Mouse (Mus musculus): ENCODE results near the gene Adamts9. TPM values are rescaled to one million over a fixed set of nuclear protein-coding genes. Genes with fewer than 3 reads are reported as not detected.

The Adamts9 gene
- total RNA-seq, 4 experiments from 2014 or later = 1.5 to 3.0 (median 2.1) TPM

DNA sequence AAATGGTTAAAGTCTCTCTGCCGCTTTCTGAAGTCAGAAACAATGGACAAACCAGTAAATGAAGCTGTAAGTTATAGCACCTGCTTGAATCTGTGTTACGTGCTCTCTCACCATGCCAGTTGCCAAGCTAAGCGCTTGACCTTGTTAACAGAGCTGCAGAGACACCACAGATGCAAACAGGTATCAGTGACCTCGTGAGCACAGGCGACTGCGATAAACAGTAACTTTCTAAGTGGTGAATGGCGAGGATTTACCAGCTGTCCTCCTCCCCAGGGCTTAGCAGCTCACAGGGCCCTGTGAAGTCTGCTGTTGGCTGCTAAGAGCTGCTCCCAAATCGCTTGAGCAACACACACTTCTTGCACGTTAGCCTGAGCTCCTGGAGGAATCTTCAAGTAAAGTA is 80.7 kb downstream of the Adamts9 start:
- DNase-seq (ENCODE audit: low spot score in 2 of 2) = no peak

DNA sequence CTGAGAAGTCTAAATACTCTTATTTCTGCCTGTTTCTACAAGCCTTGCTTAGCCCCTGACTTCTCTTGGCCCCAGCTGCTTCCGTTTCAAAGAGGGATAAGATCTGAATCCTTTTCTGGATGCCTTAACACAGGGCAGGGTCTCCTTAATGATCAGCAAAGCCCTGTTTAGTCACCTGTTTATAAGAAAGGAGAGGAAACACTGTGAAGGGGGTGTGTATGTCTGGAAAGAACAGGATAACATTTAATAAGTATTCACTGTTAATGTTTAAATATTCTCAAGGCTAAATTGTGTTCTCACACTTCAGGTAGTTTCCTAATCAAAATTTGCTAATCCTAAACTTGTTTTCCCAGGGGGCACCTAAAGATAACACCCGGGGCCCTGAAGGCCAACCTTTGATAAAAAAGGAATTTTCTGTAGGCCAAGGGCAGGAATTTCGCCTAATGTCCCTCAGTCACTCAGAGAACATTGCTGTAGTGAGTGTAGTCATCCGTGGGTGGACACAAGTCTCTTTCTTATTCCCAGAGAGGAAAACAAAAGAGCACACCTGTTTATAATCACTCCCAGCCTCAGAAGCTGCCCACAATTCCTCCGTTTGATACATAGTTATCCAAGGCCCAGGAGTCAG is 82.9 kb downstream of the Adamts9 start:
- no peak for DNase-seq (ENCODE audit: low spot score in 2 of 2)

DNA sequence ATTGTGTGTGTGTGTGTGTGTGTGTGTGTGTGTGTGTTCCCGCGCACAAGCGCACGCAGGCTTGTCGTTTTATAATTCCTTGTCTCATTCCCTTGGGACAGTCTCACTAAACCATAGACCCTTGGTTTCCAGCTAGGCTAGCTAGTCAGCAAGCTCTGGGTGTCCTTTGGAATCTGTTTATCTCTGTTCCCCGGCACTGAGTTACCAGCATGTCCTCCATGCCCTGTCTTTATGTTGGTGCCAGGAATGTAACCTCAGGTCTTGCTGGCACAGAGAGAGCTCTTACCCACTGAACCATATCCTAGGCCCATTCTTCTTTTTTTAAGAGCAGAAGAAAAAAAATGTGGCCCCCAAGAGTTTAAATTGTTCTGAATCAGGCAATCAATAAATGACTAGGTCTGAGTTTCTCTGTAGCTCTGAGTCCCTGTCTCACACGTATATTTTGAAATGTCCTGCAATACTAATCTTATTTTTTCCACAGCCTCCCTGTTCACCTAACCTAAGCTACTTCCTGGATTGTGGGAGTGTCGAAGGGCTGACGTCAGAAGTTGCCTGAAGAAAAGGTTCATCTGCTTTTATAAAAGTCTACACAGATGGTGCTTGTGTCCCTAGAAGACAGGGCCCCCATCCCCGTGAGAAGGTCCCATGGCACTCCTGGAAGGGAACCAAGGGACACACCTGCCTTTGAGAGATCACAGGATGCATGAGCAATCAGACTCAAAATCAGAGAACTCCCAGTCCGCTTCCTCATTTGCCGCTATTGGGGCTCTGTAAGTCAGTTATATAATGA is 84.4 kb downstream of the Adamts9 start:
- DNase-seq (ENCODE audit: low spot score in 2 of 2) = no peak

DNA sequence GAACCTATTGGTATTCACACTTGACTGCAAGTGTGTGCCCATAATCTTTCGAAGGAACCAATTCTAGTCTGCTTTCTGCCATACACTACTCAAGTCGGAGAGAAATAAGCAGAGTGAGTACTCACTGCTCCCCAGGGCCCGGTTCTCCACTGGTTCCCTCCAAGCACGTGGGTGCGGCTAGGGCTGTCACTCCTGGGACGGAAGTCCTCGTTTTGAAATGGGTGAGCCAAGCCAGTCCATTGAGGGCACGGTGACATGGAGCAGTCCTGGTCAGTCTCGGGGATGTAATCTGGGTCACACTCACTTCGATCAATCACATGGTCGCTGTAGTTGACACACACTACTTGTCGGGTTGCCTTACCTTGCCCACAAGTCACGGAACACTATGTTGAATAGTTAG is 85.5 kb downstream of the Adamts9 start:
- no peak for DNase-seq (ENCODE audit: low spot score in 2 of 2)

DNA sequence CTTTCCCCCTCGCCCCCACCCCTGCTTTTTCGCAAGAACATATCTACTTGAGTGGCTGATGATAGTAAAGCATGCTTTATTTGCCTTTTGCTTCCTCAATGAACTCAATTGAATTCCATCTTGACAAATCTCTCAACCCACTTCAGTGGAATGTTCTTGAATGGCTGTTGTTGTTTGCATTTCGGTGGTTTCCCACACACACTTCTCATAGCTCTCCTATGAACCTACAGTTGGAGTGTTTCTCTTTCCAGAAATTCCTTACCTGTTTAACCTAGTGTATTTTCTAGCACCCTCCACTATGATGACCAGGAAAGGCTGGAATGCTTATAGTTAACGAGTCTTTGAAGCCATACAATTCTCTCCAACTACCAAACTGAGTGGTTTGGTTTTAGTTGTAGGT is 88.4 kb downstream of the Adamts9 start:
- no peak for DNase-seq (ENCODE audit: low spot score in 2 of 2)

DNA sequence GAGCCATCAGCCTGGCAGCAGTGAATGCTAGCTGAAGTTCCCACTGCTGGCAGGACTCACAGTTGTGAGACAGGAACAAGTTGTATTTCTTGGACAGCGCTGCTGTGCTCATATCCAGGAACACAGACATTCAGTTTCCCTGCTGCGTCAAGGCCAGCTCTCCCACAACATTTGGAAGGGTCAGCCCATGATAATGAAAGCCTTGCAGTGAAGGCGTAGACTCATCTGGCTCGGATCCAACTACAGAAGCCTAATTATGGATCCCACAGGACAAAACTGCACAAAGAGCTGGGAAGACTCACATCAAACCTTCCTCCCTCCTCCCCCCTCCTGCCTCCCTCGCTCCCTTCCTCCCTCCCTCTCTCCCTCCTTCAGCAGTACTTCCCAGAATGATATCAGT is 93.0 kb downstream of the Adamts9 start:
- DNase-seq (ENCODE audit: low spot score in 2 of 2) = peak; percentile 59 to 74

DNA sequence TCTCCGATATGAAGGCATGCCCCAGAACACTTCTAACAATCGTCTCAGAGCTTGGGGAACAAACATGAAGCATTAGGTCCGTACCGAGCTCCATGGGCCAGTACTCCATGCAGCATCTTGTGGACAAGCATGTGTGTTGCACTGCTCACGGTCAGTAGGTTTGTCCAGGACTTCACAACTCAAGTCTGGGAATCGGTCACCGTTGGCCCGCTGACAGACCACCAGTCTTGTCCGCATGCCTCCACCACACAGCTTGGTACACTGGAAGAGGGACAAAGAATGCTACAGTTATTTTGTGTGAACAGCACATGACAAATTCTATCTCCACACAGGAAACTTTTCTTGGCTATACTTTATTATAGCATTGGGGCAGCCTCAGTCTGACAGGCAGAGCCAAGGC is 94.1 kb downstream of the Adamts9 start:
- no peak for DNase-seq (ENCODE audit: low spot score in 2 of 2)

DNA sequence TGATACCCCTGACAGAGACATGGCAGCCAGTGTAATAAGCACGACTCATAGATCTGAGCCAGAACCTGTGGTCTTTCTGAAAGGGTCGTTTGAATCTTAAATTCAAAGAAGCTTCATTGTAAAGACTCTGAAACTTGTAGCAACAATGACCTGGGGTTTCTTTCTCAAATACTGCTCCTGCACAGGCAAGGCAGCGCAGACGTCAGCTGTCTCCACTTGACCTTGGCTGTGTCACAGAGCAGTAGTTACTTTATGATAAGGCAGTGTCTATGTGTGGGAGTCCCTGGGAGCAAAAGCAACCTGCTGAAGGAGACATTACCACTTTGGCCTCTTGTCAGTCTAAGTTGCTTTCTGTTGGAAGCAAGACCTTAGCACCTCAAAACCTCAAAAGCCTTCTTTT is 96.7 kb downstream of the Adamts9 start:
- no peak for DNase-seq (ENCODE audit: low spot score in 2 of 2)

DNA sequence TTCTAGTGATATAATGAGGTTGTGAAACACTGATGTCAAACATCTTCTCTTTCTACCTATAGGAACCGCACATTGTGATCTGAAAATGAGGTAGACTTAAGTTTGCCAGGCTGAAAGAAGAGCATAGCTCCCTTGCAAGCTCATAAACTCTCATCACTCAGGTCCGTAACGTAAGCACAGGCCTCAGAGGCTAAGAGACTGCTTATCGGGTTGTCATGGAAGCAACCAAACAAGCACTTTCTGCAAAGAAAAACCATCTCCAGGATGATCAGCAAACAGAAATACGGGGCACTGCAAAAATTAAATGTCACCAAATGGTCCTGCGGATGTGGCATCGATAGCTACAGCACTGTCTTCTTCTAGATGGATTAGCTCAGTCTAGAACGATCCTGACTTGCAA is 97.4 kb downstream of the Adamts9 start:
- no peak for DNase-seq (ENCODE audit: low spot score in 2 of 2)

DNA sequence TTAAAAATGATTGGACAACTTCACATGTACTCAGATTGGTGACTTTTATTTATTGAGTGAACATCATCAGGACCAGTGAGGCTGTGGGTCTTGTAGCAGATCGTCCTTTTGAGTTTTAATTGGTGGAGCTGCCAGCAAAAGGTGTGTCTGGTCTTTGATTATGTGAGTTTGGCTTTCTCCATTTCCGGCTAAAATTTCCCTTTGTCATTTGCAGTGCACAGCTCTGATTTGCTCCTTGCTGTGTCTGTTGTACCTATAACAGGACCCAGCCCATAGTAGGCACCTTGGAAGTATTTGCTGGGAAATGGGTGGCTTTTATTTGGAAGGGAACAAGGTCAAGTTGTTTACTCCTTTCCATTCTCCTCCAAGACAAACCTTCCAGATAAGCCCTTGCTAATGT is 99.8 kb downstream of the Adamts9 start:
- DNase-seq (ENCODE audit: low spot score in 2 of 2) = no peak

DNA sequence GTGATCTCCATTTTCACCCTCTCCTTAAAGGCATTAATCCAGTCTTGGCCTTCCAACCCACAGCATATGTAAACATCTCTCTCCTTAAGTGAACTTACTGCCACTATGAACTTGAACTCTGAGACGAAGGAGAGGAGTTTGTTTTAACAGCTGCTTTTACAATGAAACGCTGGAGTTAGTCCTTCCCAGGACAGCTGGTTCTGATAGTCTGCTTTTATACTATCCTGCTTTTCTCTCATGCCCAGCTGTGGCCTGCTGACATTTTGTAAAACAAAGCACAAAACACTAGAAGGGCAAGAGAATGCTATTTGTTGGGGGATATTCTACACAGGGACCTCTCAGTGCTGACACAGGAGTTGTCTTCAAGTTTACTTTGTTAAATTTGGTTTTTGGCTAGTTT is 101.3 kb downstream of the Adamts9 start:
- no peak for DNase-seq (ENCODE audit: low spot score in 2 of 2)

DNA sequence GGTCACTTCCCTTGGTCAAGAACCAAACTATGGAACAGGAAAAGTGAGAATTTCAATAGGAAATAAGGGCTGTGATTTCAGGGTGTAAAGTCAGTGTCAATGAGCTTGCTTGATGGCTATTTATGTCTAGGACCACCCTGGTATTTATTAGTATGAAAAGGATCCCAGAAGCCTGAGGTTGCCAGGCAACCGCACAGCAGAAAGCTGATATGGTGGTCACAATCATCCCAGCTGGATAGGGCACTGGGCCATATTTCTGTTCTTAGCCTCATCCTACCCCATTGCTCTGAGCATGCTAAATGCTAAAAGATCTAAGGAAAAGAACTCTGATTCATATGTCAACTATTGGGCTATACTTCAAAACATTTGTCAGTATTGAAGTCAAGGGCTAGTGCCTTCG is 112.2 kb downstream of the Adamts9 start:
- peak in 1 of 2 experiments; percentile 11 for DNase-seq (ENCODE audit: low spot score in 2 of 2)

DNA sequence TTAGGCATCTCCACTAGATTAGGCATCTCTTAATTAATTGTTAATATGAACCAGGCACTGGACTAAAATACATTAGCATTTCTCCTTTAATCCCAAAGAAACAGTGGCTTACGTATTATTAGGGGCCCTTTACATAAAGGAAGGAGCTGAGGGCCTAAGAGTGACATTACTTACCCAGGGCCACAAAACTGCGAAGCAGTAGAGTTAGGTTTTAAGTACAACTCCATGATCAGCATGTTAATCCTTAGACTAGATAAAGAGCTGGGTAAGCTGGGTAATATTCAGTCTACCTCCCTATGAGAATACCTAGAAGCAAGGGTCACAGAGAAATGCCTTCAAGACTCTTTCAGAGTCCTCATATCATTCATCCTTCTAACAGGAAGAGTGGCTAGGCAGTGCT is 114.1 kb downstream of the Adamts9 start:
- no peak for DNase-seq (ENCODE audit: low spot score in 2 of 2)

DNA sequence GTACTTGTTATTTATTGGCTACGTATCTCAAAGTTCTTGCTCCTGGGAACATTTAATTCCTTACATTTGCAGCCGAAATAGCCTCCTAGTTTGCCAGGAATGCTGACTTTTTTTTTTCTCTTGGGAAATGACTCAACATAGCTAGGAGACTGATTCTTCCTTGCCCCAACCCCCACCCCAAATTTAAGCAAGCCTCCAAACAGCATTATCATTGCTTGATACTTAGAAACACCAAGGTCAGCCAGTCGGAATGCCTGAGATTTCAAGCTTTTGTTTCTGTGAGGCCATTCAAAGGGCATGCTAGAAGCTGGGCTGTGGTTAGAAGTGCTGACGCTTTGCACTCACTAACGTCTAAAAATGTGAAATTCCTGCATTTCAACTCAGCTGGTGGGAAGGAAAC is 115.9 kb downstream of the Adamts9 start:
- no peak for DNase-seq (ENCODE audit: low spot score in 2 of 2)

DNA sequence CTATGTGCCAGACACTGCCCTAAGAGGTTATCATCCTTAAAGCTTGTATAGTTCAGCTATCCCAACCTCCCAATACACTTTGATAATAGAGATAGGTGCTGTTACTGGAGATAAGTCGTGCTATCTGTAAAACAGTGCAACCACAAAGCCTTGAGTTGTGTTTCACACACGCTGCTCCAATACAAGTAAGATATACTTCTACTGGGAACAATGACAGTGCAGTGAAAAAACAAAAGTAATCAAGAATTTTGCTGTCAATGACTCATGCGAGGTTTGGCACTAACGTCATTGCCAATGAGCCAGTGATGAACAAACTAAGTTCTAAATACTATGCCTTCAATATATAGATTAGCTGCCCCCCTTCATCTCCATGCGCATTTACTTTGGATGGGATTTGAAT is 116.7 kb downstream of the Adamts9 start:
- DNase-seq (ENCODE audit: low spot score in 2 of 2) = no peak

DNA sequence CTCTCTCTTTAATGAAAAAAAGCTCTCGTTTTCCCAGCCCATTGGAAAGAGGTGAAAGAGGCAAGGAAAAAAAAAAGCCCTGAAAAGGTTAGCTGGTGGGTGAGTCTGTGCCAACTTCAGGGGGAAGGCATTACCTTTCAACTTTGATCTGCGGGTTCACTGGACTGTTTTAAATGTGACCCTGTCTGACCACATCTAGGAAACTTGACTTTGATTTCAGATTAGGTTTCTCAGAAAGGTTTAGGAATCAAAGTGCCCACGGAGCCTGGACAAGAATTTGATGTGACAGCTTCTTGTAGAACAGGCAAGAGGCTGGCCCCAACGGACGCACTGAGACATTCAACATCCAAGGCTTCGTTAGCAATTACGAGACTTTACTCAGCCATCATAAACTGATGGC is 119.3 kb downstream of the Adamts9 start:
- DNase-seq (ENCODE audit: low spot score in 2 of 2) = no peak

DNA sequence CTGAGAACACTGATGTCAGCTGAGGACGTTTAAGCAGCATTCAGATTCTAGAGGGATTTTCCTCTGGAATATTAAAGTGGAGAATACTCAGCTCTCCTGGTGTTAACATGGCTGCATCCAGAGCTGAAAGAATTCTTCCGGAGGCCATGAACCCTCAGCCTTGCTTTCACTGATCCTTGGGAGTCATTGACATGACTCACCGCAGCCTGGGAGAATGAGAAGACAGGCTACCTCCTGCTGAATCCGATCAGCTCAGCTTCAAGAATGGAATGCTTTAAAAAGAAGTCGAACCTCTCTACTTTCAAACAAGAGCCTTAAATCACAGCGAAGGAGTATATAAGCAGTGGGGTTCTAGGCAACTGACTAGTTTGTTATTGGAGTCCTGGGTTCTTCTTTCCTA is 121.3 kb downstream of the Adamts9 start:
- no peak for DNase-seq (ENCODE audit: low spot score in 2 of 2)

DNA sequence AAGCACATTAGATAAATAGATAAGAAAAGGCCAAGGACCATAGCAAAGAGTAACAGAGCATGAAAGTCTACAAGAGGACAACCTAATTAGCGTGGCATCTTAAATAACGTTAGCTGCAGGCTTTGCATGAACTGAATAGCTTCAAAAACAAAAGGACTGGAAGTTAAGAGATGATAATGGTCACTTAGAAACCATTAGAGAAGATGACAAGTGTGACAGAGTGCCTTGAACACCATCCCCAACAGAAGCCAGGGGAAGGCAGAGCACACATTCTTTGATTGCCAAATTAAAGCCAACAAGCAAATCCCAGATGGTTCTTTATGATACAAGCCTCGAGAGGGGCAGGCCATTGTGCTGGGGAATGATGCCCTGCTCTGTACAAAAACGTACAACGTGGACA is 121.7 kb downstream of the Adamts9 start:
- no peak for DNase-seq (ENCODE audit: low spot score in 2 of 2)

DNA sequence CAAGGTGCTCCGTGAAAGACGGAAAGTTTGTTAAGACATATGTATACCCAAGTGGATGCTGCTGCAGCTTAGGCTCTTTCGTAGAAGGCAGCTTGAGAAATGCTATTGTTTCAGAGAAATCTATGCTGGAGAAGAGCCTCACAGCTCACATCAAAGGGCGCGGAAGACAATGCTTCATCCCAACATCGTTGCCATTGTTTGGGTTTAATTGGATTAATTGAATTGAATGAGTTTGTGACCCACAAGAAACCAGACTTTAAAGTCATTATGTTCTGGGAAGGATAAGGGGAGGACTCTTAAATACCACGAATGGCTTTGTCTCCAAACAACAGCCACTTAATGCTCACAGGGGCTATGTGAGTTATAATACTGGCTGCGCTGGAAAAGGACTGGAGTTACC is 125.6 kb downstream of the Adamts9 start:
- DNase-seq (ENCODE audit: low spot score in 2 of 2) = no peak

DNA sequence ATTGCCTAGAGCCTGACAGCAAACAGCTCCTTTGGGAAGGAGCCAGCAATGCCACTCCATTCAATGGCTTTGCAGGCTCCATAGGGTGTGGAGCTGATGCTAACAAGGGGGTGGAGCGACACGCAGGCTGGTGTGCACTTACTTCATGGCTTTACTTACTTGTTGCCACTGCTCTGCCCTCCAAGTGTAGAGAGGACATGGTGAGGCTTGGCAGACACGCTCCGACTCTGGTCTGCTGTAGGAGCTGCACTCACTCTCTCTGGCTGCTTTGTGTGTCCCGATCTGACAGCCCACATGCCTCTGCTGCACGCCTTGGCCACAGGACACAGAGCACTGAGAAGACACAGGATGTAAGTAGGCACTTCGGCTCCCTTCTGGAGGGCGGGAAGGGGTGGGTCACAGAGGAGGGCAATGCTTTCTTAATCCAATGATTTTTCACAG is 127.0 kb downstream of the Adamts9 start, which contains the start of gene A730049H05Rik:
Gene A730049H05Rik (plus strand): TSS at position 168 of the 441 bp plus-strand sequence.
- DNase-seq (ENCODE audit: low spot score in 2 of 2) = no peak

DNA sequence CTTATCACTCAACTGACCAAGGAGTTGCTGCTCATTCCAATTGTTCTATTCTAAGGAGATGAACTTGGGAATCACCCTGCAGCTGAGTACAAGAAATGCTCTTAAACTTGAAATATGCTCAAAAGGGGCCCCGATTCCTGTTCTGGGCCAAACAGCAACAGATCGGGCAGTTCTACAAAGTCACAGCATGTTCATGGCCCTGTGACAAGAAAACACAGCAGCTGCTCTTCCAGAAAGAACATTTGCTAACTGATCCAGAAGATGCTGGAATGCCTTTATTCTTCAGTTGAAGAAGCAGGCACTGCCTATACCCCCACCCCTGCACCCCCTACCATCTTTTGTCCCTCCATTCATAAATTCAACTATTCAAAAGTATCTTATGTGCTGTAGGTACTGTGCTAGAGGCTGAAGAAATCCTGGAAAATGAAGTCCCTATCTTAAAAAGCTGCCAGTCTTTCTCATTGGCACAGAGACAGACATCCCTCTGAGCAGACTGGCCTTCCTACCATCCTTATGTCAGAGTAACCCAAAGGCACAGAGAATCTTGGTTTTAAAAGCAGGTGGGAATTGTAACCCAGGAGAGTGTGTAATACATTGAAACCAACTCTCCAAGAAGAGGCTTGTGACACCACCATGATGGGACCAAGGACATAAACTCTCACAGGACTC is 130.5 kb downstream of the Adamts9 start:
- DNase-seq (ENCODE audit: low spot score in 2 of 2) = no peak

DNA sequence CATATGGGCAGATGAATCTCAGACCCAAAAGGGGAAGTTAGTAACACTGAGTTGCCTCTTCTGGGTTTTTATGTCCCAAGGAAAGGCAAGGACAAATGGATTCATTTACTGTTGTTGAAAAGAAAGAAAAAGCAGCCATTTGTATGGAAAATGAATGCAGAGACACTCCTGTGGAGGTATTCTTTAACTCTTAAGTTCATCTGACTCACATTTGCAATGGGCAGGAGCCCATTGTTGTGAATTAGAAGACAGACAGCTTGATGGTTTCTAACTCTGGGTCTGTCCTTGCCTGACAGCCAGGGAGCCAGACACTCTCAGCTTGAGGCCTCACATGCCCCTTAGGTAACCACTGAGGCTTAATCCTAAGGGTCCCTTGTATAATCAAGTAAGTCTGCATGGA is 131.7 kb downstream of the Adamts9 start:
- DNase-seq (ENCODE audit: low spot score in 2 of 2) = no peak

DNA sequence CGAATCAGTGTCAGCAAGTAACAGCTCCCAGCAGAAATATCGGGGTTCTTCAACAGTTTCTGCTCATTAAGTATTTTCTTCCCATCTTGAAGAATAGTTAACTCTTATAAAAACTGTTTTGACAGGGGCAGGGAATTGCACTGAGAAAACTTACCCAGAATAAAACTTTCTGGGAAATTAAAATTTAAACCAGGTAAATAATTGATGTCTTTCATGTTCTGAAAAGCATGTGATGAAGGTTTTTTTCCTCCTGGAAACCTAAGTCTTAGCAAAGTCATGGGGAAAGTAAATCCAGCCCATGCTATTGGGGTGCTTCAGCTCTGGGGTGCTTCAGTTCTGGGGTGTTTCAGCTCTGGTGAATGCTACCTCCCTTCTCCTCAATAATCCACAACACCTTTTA is 132.7 kb downstream of the Adamts9 start:
- no peak for DNase-seq (ENCODE audit: low spot score in 2 of 2)

Data from gastrocnemius, adult 8-10 months (tissue).